Mouse (Mus musculus) lung, postnatal 0 days (tissue): Measurements from ENCODE around the gene Diaph3.

Experiments
- CTCF ChIP-seq: IDR thresholded peaks from 2 replicates; pipeline ENCODE4 v1.5.1; 2016; ENCODE audit warnings: antibody characterized with exemption, mild to moderate bottlenecking
- EP300 ChIP-seq: IDR thresholded peaks from 2 replicates; pipeline ENCODE4 v1.6.1; 2016; ENCODE audit warnings: antibody characterized with exemption, mild to moderate bottlenecking, control low read depth

DNA sequence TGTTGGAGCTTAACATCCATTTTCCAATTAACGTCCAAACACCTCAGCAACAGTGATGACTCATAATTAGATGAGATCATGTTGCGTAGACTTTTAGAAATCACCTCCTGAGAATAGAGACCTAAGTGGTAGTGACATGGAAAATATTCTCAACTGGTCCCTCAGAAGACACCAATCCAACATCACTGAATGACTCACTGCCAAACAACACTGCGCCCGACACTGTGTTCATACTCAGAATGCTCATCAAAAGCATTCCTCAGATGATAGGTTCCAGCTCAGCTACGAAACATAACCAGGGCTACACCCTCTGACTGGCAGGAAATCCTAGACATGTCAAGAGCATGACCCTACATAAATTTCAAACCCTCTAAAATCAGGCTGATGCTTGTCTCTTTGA lies 89.8 kb downstream of the Diaph3 start:
- TF ChIP-seq CTCF (no peak), EP300 (no peak)
